Mouse (Mus musculus) G1E (cell line): Measurements from ENCODE around the gene Ilf3. TPM values are rescaled to one million over a fixed set of nuclear protein-coding genes. Genes with fewer than 3 reads are reported as not detected.

ENCODE experiments used
- ATAC-seq: 2 replicates; pipeline ENCODE4 v1.8.0; 2016; ENCODE audit warnings: mild to moderate bottlenecking; ENCODE audit not compliant: insufficient number of reproducible peaks, poor library complexity, low FRiP score, severe bottlenecking; ENCODE audit errors: extremely low read depth
- DNase-seq: peaks from one replicate; pipeline ENCODE4 v3.0.0; 2012; ENCODE audit warnings: low spot score
- H3K27me3 ChIP-seq: 2 replicates; pipeline ENCODE4 v1.6.1; 2012; ENCODE audit warnings: mild to moderate bottlenecking, low read length, inconsistent platforms; ENCODE audit not compliant: insufficient read depth
- H3K36me3 ChIP-seq: replicated peaks from 2 replicates; pipeline ENCODE3; 2012; ENCODE audit warnings: mild to moderate bottlenecking, inconsistent platforms
- H3K4me1 ChIP-seq: 2 replicates; pipeline ENCODE4 v1.6.1; 2012; ENCODE audit warnings: low read depth, low read length, inconsistent platforms, mixed read lengths; ENCODE audit not compliant: insufficient read depth
- H3K4me3 ChIP-seq: 2 replicates; pipeline ENCODE4 v1.5.1; 2012; ENCODE audit warnings: low read depth, mild to moderate bottlenecking, inconsistent platforms, low read length, moderate library complexity, mixed read lengths
- H3K9me3 ChIP-seq: replicated peaks from 2 replicates; pipeline ENCODE4 v1.6.1; 2012; ENCODE audit warnings: inconsistent platforms
- CTCF ChIP-seq: IDR thresholded peaks from 2 replicates; pipeline ENCODE4 v1.5.1; 2012; ENCODE audit warnings: low read depth, low read length, inconsistent platforms, mixed read lengths
- GATA1 ChIP-seq: IDR thresholded peaks from 2 replicates; pipeline ENCODE4 v1.6.1; 2012; ENCODE audit warnings: borderline replicate concordance, low read length, inconsistent platforms, mixed read lengths
- GATA2 ChIP-seq: IDR thresholded peaks from 2 replicates; pipeline ENCODE4 v1.6.1; 2012; ENCODE audit warnings: low read depth, low read length, inconsistent platforms, borderline replicate concordance
- POLR2AphosphoS5 ChIP-seq: IDR thresholded peaks from 2 replicates; pipeline ENCODE4 v1.6.1; 2012; ENCODE audit warnings: low read depth, low read length, inconsistent platforms; ENCODE audit not compliant: insufficient replicate concordance
- TAL1 ChIP-seq: conservative IDR thresholded peaks from 2 replicates; pipeline ENCODE4 v1.6.1; 2012; ENCODE audit warnings: low read depth, low read length, inconsistent platforms, mixed read lengths
- polyA plus RNA-seq: library from polyadenylated mRNA; stranded (reverse); fragments of >175 nt; gene quantifications from 2 replicates; pipeline ENCODE4 v1.2.3, GENCODE M21; 2012
- total RNA-seq, 2 experiments: library from RNA; stranded (forward) in 1 of 2; stranded (reverse) in 1 of 2; fragments of 200-1000 nt in 1 of 2; fragments of >200 nt in 1 of 2; fragmentation: Nextera tagmentation in 1 of 2; gene quantifications; 2 replicates each; pipeline ENCODE4 v1.2.3; 2014 to 2017

The Ilf3 gene
- total and polyA plus RNA-seq, 3 experiments, result 81.3 to 123 (median 94.1) TPM

GRCm38 (mm10) chr9:21433766-21434165 lies 66.1 kb downstream of the Ilf3 start:
- Histone ChIP-seq H3K4me1 (peaks cover 64% of the 10 kb centered on the region), H3K9me3 (no peaks in the 10 kb centered on the region), H3K27me3 (no peaks in the 10 kb centered on the region), H3K4me3 (no peak overlapping the region), H3K36me3 (peaks cover 88% of the 10 kb centered on the region)
- TF ChIP-seq GATA1 (no peak), TAL1 (no peak), CTCF (no peak), POLR2AphosphoS5 (no peak), GATA2 (no peak)
- ATAC-seq (no peak), DNase-seq (no peak)

GRCm38 (mm10) chr9:21434410-21434809 lies 66.7 kb downstream of the Ilf3 start:
- no peaks in the 10 kb centered on the region for H3K27me3 ChIP-seq
- H3K4me3 ChIP-seq, result no peak overlapping the region
- H3K9me3 ChIP-seq, result no peaks in the 10 kb centered on the region
- TF ChIP-seq CTCF (no peak), TAL1 (no peak), GATA1 (no peak), POLR2AphosphoS5 (no peak), GATA2 (no peak)
- H3K36me3 ChIP-seq, result peaks cover 88% of the 10 kb centered on the region
- DNase-seq, result no peak
- ATAC-seq, result no peak
- H3K4me1 ChIP-seq, result peaks cover 65% of the 10 kb centered on the region

GRCm38 (mm10) chr9:21435777-21436635 lies 68.3 kb downstream of the Ilf3 start:
- Histone ChIP-seq H3K9me3 (no peaks in the 10 kb centered on the region), H3K4me1 (peaks cover 61% of the 10 kb centered on the region), H3K4me3 (no peak overlapping the region), H3K36me3 (peaks cover 88% of the 10 kb centered on the region), H3K27me3 (no peaks in the 10 kb centered on the region)
- DNase-seq (no peak), ATAC-seq (no peak)
- TF ChIP-seq CTCF, result no peak
- no peak for TF ChIP-seq GATA1
- no peak for TF ChIP-seq TAL1
- TF ChIP-seq GATA2, result no peak
- TF ChIP-seq POLR2AphosphoS5, result no peak

- H3K9me3 ChIP-seq, result no peaks in the 10 kb centered on the region
- DNase-seq, result no peak
- no peak overlapping the region for H3K4me3 ChIP-seq
- H3K4me1 ChIP-seq, result peaks cover 57% of the 10 kb centered on the region
- no peak for ATAC-seq
- peaks cover 87% of the 10 kb centered on the region for H3K36me3 ChIP-seq
- H3K27me3 ChIP-seq, result no peaks in the 10 kb centered on the region
- TF ChIP-seq TAL1, result no peak
- TF ChIP-seq GATA2, result no peak
- no peak for TF ChIP-seq CTCF
- TF ChIP-seq POLR2AphosphoS5, result no peak
- no peak for TF ChIP-seq GATA1
These were observed 69.9 kb downstream of the Ilf3 start for GRCm38 (mm10) chr9:21437577-21437976.

- no peak for DNase-seq
- H3K4me3 ChIP-seq, result no peak overlapping the region
- peaks cover 90% of the 10 kb centered on the region for H3K36me3 ChIP-seq
- H3K9me3 ChIP-seq, result no peaks in the 10 kb centered on the region
- no peaks in the 10 kb centered on the region for H3K27me3 ChIP-seq
- ATAC-seq, result no peak
- TF ChIP-seq CTCF (no peak), GATA1 (no peak), TAL1 (no peak), POLR2AphosphoS5 (no peak), GATA2 (no peak)
- peaks cover 57% of the 10 kb centered on the region for H3K4me1 ChIP-seq
These were observed 70.5 kb downstream of the Ilf3 start for GRCm38 (mm10) chr9:21438219-21438618.

- Histone ChIP-seq H3K4me3 (no peak overlapping the region), H3K36me3 (peaks cover 85% of the 10 kb centered on the region), H3K9me3 (no peaks in the 10 kb centered on the region), H3K27me3 (no peaks in the 10 kb centered on the region), H3K4me1 (peaks cover 50% of the 10 kb centered on the region)
- peak; percentile 48 for DNase-seq
- TF ChIP-seq GATA2 (no peak), CTCF (no peak), TAL1 (no peak), POLR2AphosphoS5 (no peak)
- ATAC-seq, result no peak
These were observed 71.8 kb downstream of the Ilf3 start for GRCm38 (mm10) chr9:21439456-21439855.
